Mouse (Mus musculus): ENCODE results near the gene Zbtb20.

GRCm38 (mm10) chr16:43586859-43587429, 711.3 kb downstream of the Zbtb20 start:
- TF ChIP-seq GATA1 (IDR thresholded peaks at IDR 0.05; ENCODE audit: low read length), result no peak
- no peak for TF ChIP-seq TAL1 (IDR thresholded peaks at IDR 0.05; ENCODE audit: low read length)

Measured in erythroblast, embryonic 14.5 days (primary cell).